Comparison of ENCODE assay signal across 12 mouse cellular contexts in the genomic region with DNA sequence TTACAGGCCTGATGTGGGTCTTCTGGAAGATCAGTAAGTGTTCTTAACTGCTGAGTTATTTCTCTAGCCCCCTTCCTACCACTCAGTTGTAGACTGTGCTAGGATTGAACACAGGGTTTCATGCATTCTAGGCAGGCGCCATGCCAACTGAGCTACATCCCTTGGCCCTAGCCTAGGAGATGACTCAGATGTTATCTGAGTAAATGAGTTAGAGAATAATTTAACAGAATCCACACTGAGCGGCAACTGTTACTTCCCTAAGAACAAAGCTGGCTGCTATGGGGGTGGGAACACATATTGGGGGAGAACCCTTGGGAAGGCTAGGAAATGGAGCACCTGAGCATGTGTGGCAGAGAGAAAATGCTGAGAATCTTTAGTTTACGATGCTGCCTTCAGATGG. TPM values are rescaled to one million over a fixed set of nuclear protein-coding genes. Genes with fewer than 3 reads are reported as not detected.
DNase-seq lines count a peak whose midpoint lies in the region; ATAC-seq lines count a peak whose summit lies in the region.
"Had no signal": no experiment of that assay in that cellular context is flagged by ENCODE, and none has a peak within 500 bp of the region (broad histone marks: within the 10 kb centered on the region; RNA-seq: fewer than 3 reads in every experiment).

No protein-coding gene starts in this region.

- DNase-seq in cerebellum, postnatal 25 days = peak; percentile 54 to 79
- DNase-seq in cerebellum, adult 9-10 months = no peak
- DNase-seq in right cerebral cortex, adult 2 months (ENCODE audit: low spot score in 2 of 2) = peak; percentile 63 to 74
- no peak for DNase-seq in right cerebral cortex, postnatal 10 days (ENCODE audit: low spot score in 2 of 2)
- DNase-seq in kidney, adult 8-10 months = peak; percentile 38 to 62
- peak; percentile 54 for DNase-seq in left cerebral cortex, postnatal 4 days
- no peak for DNase-seq in heart, adult 11 months
- DNase-seq: gastrocnemius, postnatal 14 days; midbrain, embryonic 14.5 days had no signal

- intact Hi-C loops in left cerebral cortex, postnatal 4 days (cut with DNase I) = no loop called here

- ATAC-seq in monocyte, adult 5-6 weeks (replicated peaks; ENCODE audit: insufficient number of reproducible peaks, low FRiP score, low TSS enrichment, poor library complexity, severe bottlenecking) = no peak
- ATAC-seq: CD4-positive, CD25-positive, alpha-beta regulatory T cell, adult 4 months had no signal

RNA-seq across cellular contexts. Expression of a gene that starts 18.5 kb away (rescaled TPM):
- total RNA-seq in left cerebral cortex, postnatal 4 days (2021) = 10 to 100 TPM; 36.4 to 39.0 TPM
- not detected in 3 replicates for total RNA-seq in monocyte, adult 5-6 weeks (2017)
- total RNA-seq: liver, adult 2 months had no signal

Comparison
In these comparisons a context has a peak if more than half of its experiments do, and no peak if none do; other contexts are left out.
1. DNase-seq: peak in cerebellum, postnatal 25 days (2 of 2), right cerebral cortex, adult 2 months (2 of 2), kidney, adult 8-10 months (2 of 2) and left cerebral cortex, postnatal 4 days (single experiment); none in cerebellum, adult 9-10 months (single experiment), right cerebral cortex, postnatal 10 days (0 of 2) and heart, adult 11 months (single experiment).
2. RNA of a gene that starts 18.5 kb away (total RNA-seq): 36.4 to 39.0 TPM in left cerebral cortex, postnatal 4 days; not detected in monocyte, adult 5-6 weeks; every median in the first group is over 10 times any median in the second.